Mouse (Mus musculus) heart, postnatal 25 days (tissue): ENCODE measurements at regions not wholly inside any gene's neighbourhood (a gene's known extent, or its start where the extent isn't known, plus 50 kb on each side); places are given as distances from the start of the nearest gene placed in this dataset.
"Not testable (repeated sequence)": the region's sequence is repeated elsewhere in the genome, so short reads cannot be mapped to it uniquely, and the experiment has no call there.

Source experiments
- DNase-seq: peaks from one replicate; pipeline ENCODE4 v3.0.0; 2022; ENCODE audit warnings: low spot score
- intact Hi-C: fragments of 180-260 bp; cut with DNase I; formaldehyde crosslinking; loops from one replicate; pipeline ENCODE4 v1.15.1; 2025

DNA sequence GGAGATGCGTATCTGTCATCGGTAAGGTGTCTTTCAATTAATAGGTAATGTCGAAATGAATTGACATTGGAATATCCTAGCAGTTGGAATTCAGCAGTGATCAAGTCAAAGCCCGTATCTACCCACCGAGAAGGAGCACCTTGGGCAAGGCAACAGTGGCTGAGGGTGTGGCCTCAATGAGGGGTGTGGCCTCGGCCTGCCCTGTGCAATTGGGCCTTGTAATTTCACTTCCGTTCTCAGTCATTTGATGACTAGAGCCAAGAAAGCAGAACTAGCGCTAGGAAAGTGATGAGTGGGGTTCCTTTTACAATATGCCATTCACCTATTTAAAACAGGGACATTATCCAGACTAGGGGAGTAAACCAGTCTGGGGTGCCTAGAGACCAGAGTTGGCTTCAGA is 77.6 kb downstream of the Elovl4 start:
- DNase-seq = no peak
- intact Hi-C loops = no loop called here

DNA sequence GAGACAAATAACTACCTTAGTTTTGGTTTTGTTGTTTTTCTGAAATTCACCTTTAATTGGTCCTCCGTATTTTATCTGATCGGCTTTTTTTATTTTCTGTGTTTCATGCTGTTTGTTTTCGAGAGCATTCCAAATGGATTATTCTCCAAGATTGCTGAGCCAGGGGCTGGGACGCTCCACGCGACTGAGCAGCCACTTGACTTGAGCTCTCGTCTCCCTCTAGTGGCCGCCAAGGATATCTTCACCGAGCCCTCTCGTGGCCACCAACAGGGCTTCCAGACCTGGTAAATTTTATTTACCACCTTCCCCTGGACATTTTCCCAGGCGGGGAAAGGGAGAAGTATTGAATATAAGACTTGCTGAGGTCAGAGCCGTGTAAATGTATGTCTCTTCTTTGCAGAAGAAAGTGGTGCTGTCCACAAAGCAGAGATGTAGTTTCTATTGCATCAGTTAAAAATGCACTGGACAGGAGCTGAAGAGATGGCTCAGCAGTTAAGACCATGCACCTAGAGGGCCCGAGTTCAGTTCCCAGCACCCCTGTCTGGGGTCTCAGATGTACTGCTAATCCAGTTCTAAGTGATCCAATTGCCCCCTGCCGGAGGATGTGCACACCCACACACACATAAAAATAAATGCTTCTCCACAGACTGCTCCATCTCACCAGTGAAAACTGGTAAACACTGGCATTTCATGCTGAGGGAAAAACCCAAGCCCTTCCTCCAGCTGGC is 78.5 kb downstream of the Elovl4 start:
- DNase-seq = no peak
- intact Hi-C loops = no loop called here

DNA sequence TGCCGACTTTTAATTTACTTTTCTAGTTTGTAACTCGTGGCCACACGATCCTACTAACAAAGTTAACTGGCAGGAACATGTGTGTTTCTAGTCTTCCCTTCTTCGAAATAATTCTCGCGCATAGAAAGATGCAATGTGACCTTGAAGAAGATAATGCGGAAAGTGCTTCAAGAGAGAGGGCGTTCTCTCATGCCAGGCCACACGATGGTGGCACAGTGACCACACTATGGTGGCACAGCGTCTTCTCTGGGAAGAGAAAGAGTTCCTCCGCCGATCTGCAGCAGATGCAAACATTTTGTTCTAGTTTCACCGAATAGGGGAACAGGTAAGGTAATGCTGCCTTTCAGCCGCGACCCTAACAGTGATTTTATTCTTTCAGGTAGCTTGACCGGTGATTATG is 79.1 kb downstream of the Elovl4 start:
- intact Hi-C loops = no loop called here

DNA sequence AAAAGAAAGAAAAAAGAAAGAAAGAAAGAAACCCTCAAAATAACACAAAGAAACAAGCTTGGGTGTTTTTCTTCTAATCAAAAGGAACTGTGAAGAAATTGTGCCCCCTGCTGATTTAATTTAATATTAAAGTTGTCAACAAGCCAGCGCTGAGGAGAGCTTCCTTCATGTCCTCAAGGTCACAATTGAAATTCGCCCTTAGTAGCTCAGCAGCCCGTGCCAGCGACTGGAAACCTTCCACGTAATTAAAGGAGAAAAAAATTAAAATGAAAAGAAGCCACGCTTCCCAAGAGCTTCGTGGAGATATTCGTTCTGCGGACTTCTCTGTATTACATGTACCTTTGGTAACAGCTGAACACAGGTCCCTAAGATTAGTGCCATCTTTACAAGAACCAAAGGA is 80.0 kb downstream of the Elovl4 start:
- intact Hi-C loops = no loop called here
- no peak for DNase-seq

More for the DNA sequence above, 79.1 kb downstream of the Elovl4 start:
- no peak for DNase-seq

DNA sequence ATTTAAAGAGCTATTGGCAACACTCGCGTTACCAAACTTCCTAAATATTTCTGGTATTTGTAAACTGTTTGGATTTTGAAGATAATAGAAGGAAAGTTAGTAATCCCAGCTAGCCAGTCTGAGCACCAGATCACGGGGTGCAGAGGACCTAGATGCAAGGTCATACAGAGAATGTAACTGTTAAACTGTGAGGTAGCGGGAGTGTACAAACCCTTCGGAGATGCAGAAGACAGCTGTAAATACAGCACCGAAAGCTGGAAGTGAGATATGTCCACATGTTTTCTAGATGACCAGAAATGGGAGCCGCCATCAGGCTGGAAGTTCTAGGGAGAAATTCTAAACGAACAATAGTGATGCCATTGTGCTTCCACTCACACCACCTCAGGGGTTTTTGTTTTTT is 80.5 kb downstream of the Elovl4 start:
- no peak for DNase-seq
- intact Hi-C loops = no loop called here

DNA sequence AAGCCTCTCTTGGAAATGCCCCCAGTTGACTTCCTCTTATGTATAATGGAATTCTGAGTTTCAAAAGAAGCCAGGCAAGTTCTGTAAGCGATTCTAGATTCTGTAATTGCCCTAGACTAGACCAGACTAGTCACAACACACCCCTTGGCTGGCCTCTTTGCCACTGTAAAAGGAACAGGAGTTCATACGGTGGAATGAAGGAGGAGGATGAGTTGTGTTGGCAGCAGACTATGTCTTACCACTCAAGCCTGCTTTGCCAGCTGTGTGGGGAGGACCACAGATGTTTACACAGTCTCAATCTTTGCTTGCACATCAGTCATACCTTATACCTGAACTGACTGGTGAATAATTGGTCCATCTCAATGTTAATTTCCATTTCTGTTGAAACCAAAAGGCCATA is 85.1 kb downstream of the Elovl4 start:
- DNase-seq = no peak

DNA sequence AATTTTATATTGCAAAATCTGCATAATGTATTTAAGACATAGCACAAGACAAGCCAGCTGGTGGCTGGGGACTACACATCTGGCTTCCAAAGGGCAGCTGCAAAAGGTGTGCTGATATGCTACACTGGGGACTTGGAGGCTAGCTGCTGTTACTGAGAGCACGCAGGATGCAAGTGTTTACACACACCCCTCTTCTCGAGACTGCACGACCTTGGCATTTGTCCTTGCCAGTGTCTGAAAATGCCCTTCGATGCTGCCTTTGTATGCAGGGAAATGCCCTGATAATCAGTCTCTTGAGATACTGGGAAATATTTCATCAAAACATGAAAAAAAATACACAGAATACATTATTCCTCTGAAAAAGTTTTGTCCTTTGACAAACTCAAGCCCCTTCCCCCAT is 86.3 kb downstream of the Elovl4 start:
- intact Hi-C loops = no loop called here

More for the DNA sequence above, 85.1 kb downstream of the Elovl4 start:
- intact Hi-C loops = no loop called here

DNA sequence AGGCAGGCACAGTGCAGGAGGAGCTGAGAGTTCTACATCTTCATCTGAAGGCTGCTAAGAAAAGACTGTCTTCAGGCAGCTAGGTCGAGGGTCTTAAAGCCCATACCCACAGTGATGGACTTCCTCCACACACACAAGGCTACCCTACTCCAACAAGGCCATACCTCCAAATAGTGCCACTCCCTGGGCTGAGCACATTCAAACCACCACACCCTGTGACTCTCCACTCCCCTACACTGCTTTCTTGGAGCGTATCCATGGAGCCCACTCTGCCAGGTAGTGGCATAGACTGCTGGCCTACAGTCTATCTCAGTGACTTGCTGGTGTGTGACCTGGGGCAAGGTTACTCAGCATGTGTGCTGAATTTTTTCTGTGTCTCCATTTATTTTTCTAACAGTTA is 88.0 kb downstream of the Elovl4 start:
- DNase-seq, intact Hi-C loops: not testable (repeated sequence)

More for the DNA sequence above, 86.3 kb downstream of the Elovl4 start:
- DNase-seq = no peak

DNA sequence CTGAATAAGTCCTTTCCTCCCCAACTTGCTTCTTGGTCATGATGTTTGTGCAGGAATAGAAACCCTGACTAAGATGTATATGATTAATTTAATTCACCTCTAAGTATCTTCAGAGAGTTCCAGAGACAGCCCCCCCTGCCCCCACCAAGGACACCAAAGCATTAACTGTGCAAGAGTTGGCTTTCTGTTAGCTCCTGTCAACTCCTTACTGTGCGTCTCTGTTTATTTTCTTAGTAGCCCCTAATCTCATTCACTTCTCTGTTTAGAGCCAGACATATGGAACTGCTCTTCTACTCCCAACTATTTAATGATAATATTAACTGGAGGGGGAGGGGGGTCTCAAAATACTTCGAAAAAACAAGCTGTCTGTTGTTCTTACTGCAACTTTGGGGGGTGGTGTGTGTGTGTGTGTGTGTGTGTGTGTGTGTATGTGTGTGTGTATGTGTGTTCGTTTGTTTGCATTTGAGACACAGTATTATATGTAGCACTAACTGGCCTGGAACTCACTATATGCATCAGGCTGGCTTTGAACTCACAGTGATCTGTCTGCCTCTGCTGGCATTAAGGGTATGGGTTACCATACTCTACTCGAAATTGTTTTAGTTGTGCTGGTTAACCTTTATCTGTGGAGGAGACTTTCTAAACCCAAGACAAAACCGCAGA is 89.8 kb downstream of the Elovl4 start:
- DNase-seq = no peak
- intact Hi-C loops = no loop called here

DNA sequence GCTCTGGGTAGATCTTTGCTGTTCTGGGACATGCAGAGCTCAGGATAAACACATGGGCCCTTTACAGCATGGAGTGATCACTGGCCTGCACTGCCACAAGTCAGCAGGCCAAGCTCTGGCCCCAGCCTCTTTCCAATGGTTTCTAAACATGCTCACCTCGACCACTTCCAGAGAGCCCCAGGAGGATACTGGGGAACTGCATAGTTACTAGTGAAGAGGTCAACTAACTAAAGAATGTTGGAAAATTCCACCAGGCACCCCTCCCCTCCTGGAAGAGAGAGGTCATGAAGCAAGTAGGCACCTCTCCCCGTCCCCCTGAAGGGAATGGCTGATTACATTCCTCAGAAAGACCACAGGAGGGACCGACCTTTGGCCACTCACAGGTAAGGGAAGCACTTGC is 98.7 kb downstream of the Elovl4 start:
- intact Hi-C loops = no loop called here
- DNase-seq = no peak

DNA sequence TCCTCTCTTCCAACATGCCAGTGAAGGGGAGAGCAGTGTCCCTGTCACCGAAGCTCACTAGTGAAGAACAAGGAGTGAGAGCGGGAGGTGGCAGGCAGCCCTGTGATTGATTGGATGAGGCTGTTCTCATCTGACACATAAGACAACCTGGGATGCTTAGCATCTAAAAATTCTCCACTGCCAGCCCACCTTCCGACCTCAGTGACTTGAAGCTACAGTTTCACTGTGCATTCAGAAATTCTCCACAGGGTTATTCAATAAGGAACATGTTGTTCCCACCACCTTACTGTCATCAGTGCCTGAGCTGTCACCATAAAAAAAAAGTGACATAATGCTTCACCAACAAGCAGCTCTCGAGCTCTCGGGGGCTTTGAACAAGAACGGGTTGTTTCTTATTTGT is 100.0 kb downstream of the Elovl4 start:
- intact Hi-C loops = no loop called here
- no peak for DNase-seq

DNA sequence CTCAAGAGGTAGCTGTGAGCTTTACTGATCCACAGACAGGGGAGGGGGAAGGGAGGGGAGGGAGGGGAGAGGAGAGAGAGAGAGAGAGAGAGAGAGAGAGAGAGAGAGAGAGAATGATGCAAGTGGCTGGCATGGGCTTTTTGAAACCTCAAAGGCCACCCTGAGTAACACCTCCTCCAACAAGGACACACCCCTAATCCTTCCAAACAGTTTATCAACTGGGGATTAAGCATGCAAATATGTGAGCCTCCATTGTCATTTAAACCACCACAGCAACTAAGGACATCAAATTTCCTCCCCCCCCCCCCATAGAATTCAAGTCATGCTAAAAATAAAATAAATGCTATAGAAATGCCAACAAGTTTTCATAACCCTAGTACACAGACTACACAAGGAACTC is 101.9 kb downstream of the Elovl4 start:
- intact Hi-C loops = no loop called here
- DNase-seq = no peak

DNA sequence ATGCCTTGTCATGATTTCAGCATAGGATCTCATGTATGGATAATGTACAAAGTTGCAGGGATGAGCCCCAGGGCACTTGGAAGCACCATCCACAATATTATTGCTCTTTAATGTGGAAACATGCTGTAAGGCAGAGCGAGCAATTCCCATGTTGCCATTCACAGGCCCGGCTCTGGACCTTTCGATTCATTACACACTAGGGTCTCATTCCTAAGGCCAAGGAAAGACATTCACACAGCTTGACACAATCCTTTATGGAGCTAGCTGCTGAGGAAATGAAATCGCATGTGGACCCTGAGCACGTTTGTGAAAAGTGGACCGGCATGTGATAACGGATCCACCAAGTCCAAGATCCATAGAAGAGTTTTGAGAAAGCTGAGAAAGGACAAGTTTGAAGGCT is 105.2 kb downstream of the Elovl4 start:
- intact Hi-C loops = no loop called here
- no peak for DNase-seq

DNA sequence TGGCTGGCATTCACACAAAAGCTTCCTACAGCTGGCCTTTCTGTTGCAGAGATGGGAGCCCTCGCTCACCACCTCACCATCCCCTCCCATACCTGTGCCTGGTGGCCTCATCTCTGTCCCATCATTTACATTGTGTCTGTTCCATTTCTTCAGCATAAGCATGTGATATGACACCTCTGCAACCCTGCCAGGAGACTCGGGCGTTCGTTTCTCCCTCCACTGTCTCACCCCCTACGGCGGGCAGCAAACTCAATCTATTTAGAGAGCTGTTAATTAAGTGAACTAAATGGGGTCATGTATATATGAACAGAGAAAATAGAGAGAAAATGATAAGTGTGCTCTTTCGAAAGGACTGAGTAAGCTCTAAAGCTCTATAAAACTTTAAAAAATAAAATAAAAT is 106.0 kb downstream of the Elovl4 start:
- intact Hi-C loops = no loop called here

DNA sequence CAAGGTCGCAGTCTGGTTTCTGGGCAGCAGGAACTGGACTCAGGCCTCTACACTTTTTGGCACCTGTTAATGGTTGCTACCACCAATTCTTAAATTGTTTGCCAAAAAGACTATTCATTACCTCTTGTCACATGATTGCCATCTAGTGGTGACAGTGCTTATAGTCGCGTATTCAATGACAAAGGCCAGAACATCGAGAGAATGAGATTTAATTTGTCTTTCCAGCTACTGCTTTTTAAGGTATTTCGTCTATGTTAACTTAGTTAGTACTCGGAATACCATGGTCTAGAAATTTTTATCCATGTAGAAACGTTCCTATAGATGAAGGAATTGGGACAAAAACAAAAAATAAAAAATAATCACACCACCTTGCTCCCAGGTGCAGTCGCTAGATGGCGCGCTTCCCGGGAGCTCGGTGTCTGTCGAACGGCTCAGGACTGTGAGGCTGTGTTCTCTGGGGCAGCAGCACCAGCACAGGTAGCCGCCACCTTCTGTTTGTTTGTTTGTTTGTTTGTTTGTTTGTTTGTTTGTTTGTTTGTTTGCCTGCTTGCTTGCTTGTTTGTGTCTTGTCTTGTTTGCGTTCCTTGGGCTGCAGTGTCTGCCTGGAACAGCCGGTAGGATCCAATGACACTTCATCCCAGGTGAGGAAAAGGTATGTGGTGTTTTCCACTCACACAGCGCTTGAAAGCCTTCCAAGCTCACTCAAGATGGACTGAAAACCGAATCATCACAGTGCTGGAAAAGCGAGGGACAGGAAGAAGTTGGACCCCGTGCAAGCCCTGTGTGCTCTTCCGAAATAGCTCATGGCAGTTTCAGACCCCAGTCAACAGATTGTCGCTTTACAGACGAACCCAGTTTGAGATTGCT is 114.5 kb downstream of the Elovl4 start:
- intact Hi-C loops = loop anchor here (2.0 to 5.0 kb wide), 3 partner anchors 39 to 309 kb away; no protein-coding TSS in a partner anchor
- DNase-seq = no peak

More for the DNA sequence above, 106.0 kb downstream of the Elovl4 start:
- DNase-seq = no peak
